Mouse (Mus musculus) spleen, adult 2 months (tissue): ENCODE data around the gene Hecw2.

Source experiments
- CTCF ChIP-seq: fragments of 200-500 bp; IDR thresholded peaks from 2 replicates; pipeline ENCODE4 v1.5.1; 2011; ENCODE audit warnings: mild to moderate bottlenecking, inconsistent platforms; ENCODE audit not compliant: insufficient read depth, insufficient read length, insufficient replicate concordance; ENCODE audit errors: extremely low read depth
- POLR2A ChIP-seq: fragments of 200-500 bp; IDR thresholded peaks from 2 replicates; pipeline ENCODE4 v1.6.1; 2011; ENCODE audit warnings: low read depth, low read length, inconsistent platforms

DNA sequence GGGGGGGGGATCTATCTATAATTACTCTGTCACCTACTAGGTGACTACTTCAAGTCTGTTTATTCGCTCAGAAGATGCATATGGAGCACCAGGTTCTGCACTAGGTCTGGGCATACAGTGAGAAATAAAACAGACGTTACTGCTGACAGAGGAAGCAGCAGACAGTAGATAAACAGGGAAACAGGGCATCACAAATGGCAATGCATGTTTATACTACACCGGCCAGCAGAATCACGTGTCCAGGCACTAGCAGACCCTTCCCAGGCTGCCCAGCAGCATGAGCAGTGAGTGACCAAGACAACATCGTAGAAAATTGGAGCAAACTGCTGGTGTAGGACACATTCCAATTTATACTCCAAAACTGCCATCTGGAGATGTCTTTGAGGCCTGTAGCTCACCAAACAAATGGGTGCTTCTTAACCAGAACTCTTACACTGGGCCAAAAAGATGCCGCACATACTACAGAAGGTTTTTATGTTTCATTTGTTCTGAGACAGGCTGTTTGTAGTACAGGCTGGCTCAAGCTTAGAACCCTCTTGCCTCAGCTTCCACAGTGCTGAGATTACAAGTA, 41.7 kb downstream of the Hecw2 start:
- TF ChIP-seq CTCF (no peak), POLR2A (no peak)
